Mouse (Mus musculus) C2C12 (cell line): Measurements from ENCODE around the gene Syp.

Experiments
- CTCF ChIP-seq: IDR thresholded peaks from one replicate; pipeline ENCODE4 v1.5.1; 2011; ENCODE audit not compliant: control insufficient read depth, insufficient read depth, insufficient read length
- MAX ChIP-seq: IDR thresholded peaks from one replicate; pipeline ENCODE4 v1.6.1; 2011; ENCODE audit warnings: mild to moderate bottlenecking, control low read depth
- MYOD1 ChIP-seq: IDR thresholded peaks from one replicate; pipeline ENCODE4 v1.6.1; 2011; ENCODE audit warnings: low read depth; ENCODE audit not compliant: control insufficient read depth, insufficient read length
- USF1 ChIP-seq: IDR thresholded peaks from one replicate; pipeline ENCODE4 v1.6.1; 2011; ENCODE audit warnings: low read depth, mild to moderate bottlenecking, control low read depth, moderate library complexity

DNA sequence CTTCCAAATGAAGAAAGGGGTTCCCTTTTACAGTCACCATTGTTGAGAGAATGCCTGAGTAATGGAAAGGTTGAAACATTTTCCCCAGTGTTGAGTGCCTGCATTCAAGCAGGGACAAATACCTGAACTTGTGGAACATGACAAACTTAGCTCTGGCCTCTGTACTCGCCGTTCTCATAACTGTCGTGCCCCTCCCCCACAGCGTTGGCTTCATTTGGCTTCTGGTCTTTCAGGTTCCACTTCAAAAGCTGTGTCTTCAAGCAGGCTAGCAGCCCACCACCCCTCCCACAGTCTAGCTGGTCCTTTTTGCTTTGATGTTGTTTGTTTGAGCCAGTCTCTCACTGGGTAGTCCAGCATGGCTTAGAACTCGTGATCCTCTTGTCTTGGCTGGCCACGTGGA, 34.5 kb downstream of the Syp start:
- no peak for TF ChIP-seq CTCF
- no peak for TF ChIP-seq MYOD1
- no peak for TF ChIP-seq USF1
- TF ChIP-seq MAX: no peak
